Mouse (Mus musculus): ENCODE data around the gene Tcf7l1.

Gene Tcf7l1

GRCm38 (mm10) chr6:72699467-72700126 lies 89.5 kb downstream of the Tcf7l1 start:
- in situ Hi-C loops (cut with MboI, MseI): no loop called here

DNA sequence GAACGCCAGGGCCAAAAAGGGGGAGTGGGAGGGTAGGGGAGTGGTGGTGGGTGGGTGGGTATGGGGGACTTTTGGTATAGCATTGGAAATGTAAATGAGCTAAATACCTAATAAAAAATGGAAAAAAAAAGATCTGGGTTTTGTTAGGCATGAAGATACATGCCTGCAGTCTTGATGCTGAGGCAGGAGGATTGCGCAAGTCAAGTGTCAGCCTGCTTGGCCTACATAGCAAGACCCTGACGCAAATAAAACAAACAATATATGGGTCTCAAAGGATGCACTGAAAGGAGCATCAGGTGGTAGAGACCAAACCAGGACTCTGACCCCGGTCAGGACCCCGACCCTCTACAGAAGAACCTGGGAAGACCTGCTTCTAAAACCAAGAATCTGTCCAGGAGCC lies 90.5 kb downstream of the Tcf7l1 start:
- in situ Hi-C loops (cut with MboI, MseI): no loop called here

- in situ Hi-C loops (cut with MboI, MseI): no loop called here
Measured at GRCm38 (mm10) chr6:72696601-72697335, 92.3 kb downstream of the Tcf7l1 start.

GRCm38 (mm10) chr6:72694791-72695204 lies 94.3 kb downstream of the Tcf7l1 start:
- in situ Hi-C loops (cut with MboI, MseI): no loop called here

DNA sequence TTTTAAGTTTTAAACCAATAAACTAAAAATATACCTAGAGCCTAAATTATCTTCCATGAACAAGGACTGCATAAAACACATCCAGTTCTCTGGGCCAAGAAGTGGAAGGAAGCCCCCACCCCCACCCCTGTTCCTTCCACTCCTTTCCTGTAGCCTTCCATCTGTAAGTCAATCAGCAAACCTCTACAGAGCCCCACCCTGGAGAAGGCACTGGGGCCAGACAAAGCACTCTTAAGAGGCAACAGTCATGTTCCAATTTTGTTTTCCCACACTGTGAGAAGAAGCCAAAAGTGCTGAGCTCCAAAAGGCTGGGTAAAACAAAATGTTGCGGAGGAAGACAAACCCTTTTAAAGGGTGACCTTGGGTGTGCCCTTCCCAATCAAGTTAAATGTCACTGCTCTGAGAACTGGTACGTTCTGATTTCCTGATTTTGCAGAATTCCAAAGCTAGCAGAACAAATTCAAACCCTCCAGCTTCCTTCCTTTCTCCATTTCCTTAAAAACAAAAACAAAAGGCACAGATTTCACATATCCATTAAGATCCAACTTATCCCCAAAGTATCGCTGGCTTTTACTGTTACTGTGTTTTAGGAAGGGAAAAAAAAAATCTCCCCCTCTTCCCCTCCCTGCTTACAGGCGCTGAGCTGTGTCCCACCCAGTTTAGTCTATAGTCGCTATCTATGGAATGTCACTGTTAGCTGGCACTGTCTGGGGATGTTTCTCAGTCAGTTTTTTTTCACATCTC lies 94.8 kb downstream of the Tcf7l1 start:
- in situ Hi-C loops (cut with MboI, MseI): no loop called here

- in situ Hi-C loops (cut with MboI, MseI): no loop called here
Measured at GRCm38 (mm10) chr6:72692469-72692868, 96.6 kb downstream of the Tcf7l1 start.

GRCm38 (mm10) chr6:72691549-72691948 lies 97.5 kb downstream of the Tcf7l1 start:
- in situ Hi-C loops (cut with MboI, MseI): no loop called here

DNA sequence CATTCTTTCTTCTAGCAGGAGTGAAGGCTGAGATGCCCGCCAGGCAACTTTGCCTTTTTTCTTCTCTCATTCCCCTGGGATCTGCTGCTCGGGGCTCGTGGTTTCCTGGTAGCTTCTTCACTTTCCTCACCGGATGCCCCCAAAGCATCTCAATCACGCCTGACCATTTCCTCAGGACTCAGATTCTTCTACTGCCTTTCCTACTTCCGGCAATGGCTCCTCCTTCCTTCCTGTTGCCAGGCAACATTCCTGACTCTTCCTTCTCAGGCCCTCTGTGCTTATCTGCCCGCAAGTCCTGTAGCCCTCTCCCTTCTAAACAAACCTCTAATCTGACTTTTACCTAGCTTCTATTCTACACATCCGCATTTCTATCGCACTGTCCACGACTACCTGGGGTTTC lies 98.5 kb downstream of the Tcf7l1 start:
- in situ Hi-C loops (cut with MboI, MseI): no loop called here

- in situ Hi-C loops (cut with MboI, MseI): no loop called here
Measured at GRCm38 (mm10) chr6:72690001-72690400, 99.1 kb downstream of the Tcf7l1 start.

- in situ Hi-C loops (cut with MboI, MseI): loop anchor here (10.0 kb wide), 1 partner anchor 504 kb away; no protein-coding TSS in a partner anchor
Measured at GRCm38 (mm10) chr6:72689046-72689445, 100.0 kb downstream of the Tcf7l1 start.

DNA sequence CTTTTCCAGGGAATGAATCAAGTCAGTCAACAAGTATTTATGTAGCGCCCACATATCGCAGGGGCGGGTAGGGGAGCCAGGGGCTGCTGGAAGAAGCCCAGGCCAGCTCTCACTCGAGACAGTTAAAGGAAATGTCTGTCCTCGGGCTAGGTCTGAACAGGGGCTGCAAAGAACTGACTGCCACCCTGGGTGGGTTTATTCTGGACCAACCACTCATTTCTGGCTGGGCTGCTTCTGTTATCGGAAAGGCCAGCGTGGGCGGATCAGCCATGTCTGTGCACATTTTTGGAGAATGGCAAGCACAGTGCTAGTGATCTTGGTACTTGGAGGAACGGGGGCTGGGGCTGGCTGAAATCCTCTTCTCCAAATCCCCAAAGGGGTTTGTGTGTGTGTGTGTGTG lies 103.9 kb downstream of the Tcf7l1 start:
- in situ Hi-C loops (cut with MboI, MseI): loop anchor here (10.0 kb wide), 1 partner anchor 500 kb away; no protein-coding TSS in a partner anchor

DNA sequence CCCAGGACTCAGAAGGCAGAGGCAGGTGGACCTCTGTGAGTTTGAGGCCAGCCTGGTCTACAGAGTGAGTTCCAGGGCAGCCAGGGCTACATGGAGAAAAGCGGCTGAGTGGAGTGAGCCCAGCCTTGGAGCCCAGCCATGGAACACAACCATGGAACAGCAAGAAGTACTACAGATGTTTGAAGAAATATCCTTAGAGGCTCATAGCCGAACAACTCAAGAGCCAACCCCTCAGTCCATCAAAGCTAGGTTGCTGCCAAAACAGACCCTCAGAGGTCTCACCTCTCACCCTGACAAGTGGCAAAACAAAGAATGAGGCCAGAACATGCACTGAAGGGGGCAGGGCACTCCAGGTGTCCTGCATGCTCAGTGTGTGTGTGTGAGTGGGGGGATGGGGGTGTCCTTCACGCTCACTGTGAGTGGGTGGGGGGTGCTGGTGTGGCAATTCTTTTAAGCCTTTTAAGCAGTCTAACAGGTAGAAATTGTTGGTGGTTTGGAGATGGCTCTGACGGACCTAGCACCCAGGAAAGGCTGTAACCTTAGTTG lies 104.7 kb downstream of the Tcf7l1 start:
- in situ Hi-C loops (cut with MboI, MseI): loop anchor here (10.0 kb wide), 1 partner anchor 500 kb away; no protein-coding TSS in a partner anchor

- in situ Hi-C loops (cut with MboI, MseI): loop anchor here (10.0 kb wide), 1 partner anchor 497 kb away; no protein-coding TSS in a partner anchor
Measured at GRCm38 (mm10) chr6:72682238-72682637, 106.8 kb downstream of the Tcf7l1 start.

GRCm38 (mm10) chr6:72680936-72681335 lies 108.1 kb downstream of the Tcf7l1 start:
- in situ Hi-C loops (cut with MboI, MseI): loop anchor here (10.0 kb wide), 1 partner anchor 496 kb away; no protein-coding TSS in a partner anchor

- in situ Hi-C loops (cut with MboI, MseI): no loop called here
Measured at GRCm38 (mm10) chr6:72678631-72679030, 110.4 kb downstream of the Tcf7l1 start.

GRCm38 (mm10) chr6:72677510-72678220 lies 111.4 kb downstream of the Tcf7l1 start:
- in situ Hi-C loops (cut with MboI, MseI): no loop called here

- in situ Hi-C loops (cut with MboI, MseI): no loop called here
Measured at GRCm38 (mm10) chr6:72677079-72677478, 112.0 kb downstream of the Tcf7l1 start.

DNA sequence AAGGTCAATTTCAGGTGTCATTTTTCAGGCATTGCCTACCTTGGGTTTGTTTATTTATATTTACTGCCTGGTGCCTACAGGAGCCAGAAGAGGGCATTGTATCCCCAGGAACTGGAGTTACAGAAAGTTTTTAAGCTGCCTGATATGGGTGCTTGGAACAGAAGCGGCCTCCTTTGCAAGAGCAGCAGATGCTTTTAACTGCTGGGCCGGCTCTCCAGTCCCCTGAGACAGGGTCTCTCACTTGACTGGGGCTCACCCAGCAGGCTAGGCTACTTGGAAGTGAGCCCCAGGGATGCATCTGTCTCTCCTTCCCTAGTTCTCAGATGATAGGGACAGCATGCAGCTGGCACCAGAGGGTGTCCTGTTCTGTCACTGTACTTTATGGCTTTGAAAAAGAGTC lies 112.7 kb downstream of the Tcf7l1 start:
- in situ Hi-C loops (cut with MboI, MseI): no loop called here

GRCm38 (mm10) chr6:72673751-72674150 lies 115.3 kb downstream of the Tcf7l1 start:
- in situ Hi-C loops (cut with MboI, MseI): no loop called here

DNA sequence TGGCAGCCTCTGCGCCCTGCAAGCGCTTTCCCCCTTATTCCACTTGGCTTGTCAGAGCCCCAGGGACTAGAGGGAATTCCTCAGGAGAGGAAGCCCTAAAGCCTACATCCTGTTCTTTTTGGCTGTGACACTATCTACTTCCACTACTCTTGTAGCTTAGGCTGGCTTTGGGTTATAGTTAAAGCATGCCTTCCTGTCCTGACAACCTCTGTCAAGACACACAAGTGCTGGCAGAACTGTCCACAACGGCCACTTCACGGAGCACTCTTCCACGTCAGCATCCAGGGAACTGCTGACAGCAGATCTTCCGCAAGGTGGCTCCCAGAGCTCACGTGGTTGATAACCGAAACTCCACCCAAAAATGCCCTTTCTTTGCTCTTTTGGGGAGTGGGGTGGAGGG lies 117.9 kb downstream of the Tcf7l1 start:
- in situ Hi-C loops (cut with MboI, MseI): no loop called here

DNA sequence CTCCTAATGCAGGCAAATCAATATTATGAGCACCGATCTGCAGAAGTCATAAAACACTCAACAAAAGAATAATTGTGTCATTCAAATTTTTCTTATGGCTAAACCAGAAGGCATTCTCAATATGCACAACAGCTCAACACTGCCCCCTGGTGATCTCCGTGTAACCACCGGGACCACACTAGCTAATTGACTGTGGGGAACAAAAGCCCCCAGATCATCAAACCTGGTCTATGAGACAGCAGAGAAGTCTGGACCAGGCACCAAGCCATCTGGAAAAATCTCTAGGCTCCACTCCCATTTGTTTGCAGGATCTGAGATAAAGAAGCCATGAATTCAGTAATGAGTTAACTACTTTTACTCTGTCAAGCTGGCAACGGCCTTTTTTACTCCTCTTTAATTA lies 122.0 kb downstream of the Tcf7l1 start:
- in situ Hi-C loops (cut with MboI, MseI): no loop called here

Data from regulatory T cell (primary cell).